Mouse (Mus musculus): ENCODE results near the gene Fgfrl1. TPM values are rescaled to one million over a fixed set of nuclear protein-coding genes. Genes with fewer than 3 reads are reported as not detected.

Fgfrl1 gene
- polyA plus RNA-seq, 1 experiment from 2014 or later = 14.9 TPM

GRCm38 (mm10) chr5:108677605-108678295 lies 14.4 kb upstream of the Fgfrl1 start:
- no peaks in the 10 kb centered on the region for H3K27me3 ChIP-seq (replicated peaks; ENCODE audit: control insufficient read depth, insufficient read depth, low read length)
- H3K9ac ChIP-seq (ENCODE audit: low read depth, low read length) = peak overlapping the region; percentile 18; the same call in 1 of the 2 replicates
- peak overlapping the region; percentile 22 for H3K4me3 ChIP-seq (ENCODE audit: low read depth, low read length)
- H3K4me1 ChIP-seq (replicated peaks; ENCODE audit: control insufficient read depth, insufficient read depth, low read length) = peaks cover 11% of the 10 kb centered on the region
- peak overlapping the region; percentile 66 for H3K4me2 ChIP-seq (replicated peaks; ENCODE audit: low read depth)
- ATAC-seq = peak; percentile 60
- WGBS = 11% methylated on average over 25 of the region's 25 CpGs
- TF ChIP-seq CTCF (IDR thresholded peaks at IDR 0.05; ENCODE audit: low read depth) = peak; percentile 22; the same call in 1 of the 2 replicates
- 0 out of 2 replicates have a peak, but pooled peaks cover 5% of the 10 kb centered on the region for H3K36me3 ChIP-seq (ENCODE audit: control insufficient read depth, insufficient read depth)
- no peaks in the 10 kb centered on the region for H3K9me3 ChIP-seq (ENCODE audit: control insufficient read depth)
- no peak overlapping the region for H3K27ac ChIP-seq (ENCODE audit: low read depth, low read length)

GRCm38 (mm10) chr5:108678296-108678854 lies 13.8 kb upstream of the Fgfrl1 start:
- Histone ChIP-seq H3K36me3 (ENCODE audit: control insufficient read depth, insufficient read depth) (0 out of 2 replicates have a peak, but pooled peaks cover 5% of the 10 kb centered on the region), H3K4me1 (replicated peaks; ENCODE audit: control insufficient read depth, insufficient read depth, low read length) (peaks cover 11% of the 10 kb centered on the region), H3K9ac (ENCODE audit: low read depth, low read length) (no peak overlapping the region), H3K4me2 (replicated peaks; ENCODE audit: low read depth) (no peak overlapping the region), H3K4me3 (ENCODE audit: low read depth, low read length) (no peak overlapping the region), H3K9me3 (ENCODE audit: control insufficient read depth) (no peaks in the 10 kb centered on the region), H3K27ac (ENCODE audit: low read depth, low read length) (no peak overlapping the region), H3K27me3 (replicated peaks; ENCODE audit: control insufficient read depth, insufficient read depth, low read length) (no peaks in the 10 kb centered on the region)
- TF ChIP-seq CTCF (IDR thresholded peaks at IDR 0.05; ENCODE audit: low read depth) = no peak
- WGBS = 92% methylated on average over 6 of the region's 6 CpGs
- ATAC-seq = no peak

DNA sequence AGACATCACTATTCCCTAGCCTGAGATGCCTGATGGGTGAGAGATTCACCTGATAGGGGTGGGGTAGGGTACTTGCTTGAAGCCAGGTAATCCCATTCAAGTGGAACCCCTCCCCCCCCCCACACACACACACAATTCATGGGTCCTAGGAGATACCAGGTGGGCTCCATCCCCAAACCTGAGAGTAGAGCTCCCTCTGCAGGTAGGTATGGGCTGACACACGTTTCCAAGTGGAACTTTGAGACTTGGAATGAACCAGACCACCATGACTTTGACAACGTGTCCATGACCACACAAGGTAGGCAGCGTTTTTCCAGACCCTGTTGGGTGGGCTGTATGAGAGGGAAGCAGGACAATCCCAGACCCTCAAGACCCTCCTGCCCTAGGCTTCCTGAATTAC lies 12.3 kb upstream of the Fgfrl1 start:
- no peak for ATAC-seq
- Histone ChIP-seq H3K9ac (ENCODE audit: low read depth, low read length) (no peak overlapping the region), H3K4me1 (replicated peaks; ENCODE audit: control insufficient read depth, insufficient read depth, low read length) (peaks cover 11% of the 10 kb centered on the region), H3K36me3 (ENCODE audit: control insufficient read depth, insufficient read depth) (no peaks in the 10 kb centered on the region; the same call in 1 of the 2 replicates), H3K9me3 (ENCODE audit: control insufficient read depth) (no peaks in the 10 kb centered on the region), H3K27me3 (replicated peaks; ENCODE audit: control insufficient read depth, insufficient read depth, low read length) (no peaks in the 10 kb centered on the region), H3K4me3 (ENCODE audit: low read depth, low read length) (no peak overlapping the region), H3K4me2 (replicated peaks; ENCODE audit: low read depth) (no peak overlapping the region), H3K27ac (ENCODE audit: low read depth, low read length) (no peak overlapping the region)
- WGBS = 47% methylated on average over 3 of the region's 3 CpGs
- TF ChIP-seq CTCF (IDR thresholded peaks at IDR 0.05; ENCODE audit: low read depth) = peak; percentile 65

- Histone ChIP-seq H3K27me3 (replicated peaks; ENCODE audit: control insufficient read depth, insufficient read depth, low read length) (no peaks in the 10 kb centered on the region), H3K36me3 (ENCODE audit: control insufficient read depth, insufficient read depth) (no peaks in the 10 kb centered on the region; the same call in 1 of the 2 replicates), H3K4me1 (replicated peaks; ENCODE audit: control insufficient read depth, insufficient read depth, low read length) (peaks cover 11% of the 10 kb centered on the region), H3K4me3 (ENCODE audit: low read depth, low read length) (no peak overlapping the region), H3K4me2 (replicated peaks; ENCODE audit: low read depth) (no peak overlapping the region), H3K27ac (ENCODE audit: low read depth, low read length) (no peak overlapping the region), H3K9ac (ENCODE audit: low read depth, low read length) (no peak overlapping the region), H3K9me3 (ENCODE audit: control insufficient read depth) (no peaks in the 10 kb centered on the region)
- ATAC-seq = no peak
- WGBS = 95% methylated on average over 6 of the region's 6 CpGs
- TF ChIP-seq CTCF (IDR thresholded peaks at IDR 0.05; ENCODE audit: low read depth) = no peak
These were observed 11.3 kb upstream of the Fgfrl1 start for GRCm38 (mm10) chr5:108680871-108681270.

DNA sequence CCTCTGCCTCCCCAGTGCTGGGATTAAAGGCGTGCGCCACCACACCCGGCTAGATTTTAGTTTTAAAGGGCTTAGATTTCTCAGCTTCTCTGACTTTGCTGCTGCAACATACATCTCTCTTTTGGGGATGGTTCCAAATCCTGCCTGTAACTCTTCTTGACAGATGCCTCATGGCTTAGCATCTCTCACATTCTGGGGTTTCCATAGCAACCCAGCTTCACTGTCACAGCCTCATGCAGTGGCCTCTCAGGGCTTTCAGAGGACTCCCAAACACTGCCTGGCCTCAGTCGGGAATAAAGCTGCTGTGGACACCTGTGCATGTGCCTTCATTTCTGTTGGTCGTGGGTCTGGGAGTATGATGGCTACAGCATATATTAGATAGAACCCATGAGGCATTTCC lies 3.1 kb upstream of the Fgfrl1 start:
- Histone ChIP-seq H3K4me1 (replicated peaks; ENCODE audit: control insufficient read depth, insufficient read depth, low read length) (peaks cover 4% of the 10 kb centered on the region; the same call in 1 of the 2 replicates), H3K9ac (ENCODE audit: low read depth, low read length) (no peak overlapping the region), H3K36me3 (ENCODE audit: control insufficient read depth, insufficient read depth) (no peaks in the 10 kb centered on the region; the same call in 1 of the 2 replicates), H3K4me3 (ENCODE audit: low read depth, low read length) (no peak overlapping the region), H3K9me3 (ENCODE audit: control insufficient read depth) (no peaks in the 10 kb centered on the region), H3K27ac (ENCODE audit: low read depth, low read length) (no peak overlapping the region), H3K4me2 (replicated peaks; ENCODE audit: low read depth) (no peak overlapping the region), H3K27me3 (replicated peaks; ENCODE audit: control insufficient read depth, insufficient read depth, low read length) (no peaks in the 10 kb centered on the region)
- TF ChIP-seq CTCF (IDR thresholded peaks at IDR 0.05; ENCODE audit: low read depth) = no peak
- ATAC-seq = no peak
- WGBS = 78% methylated on average over 5 of the region's 5 CpGs

DNA sequence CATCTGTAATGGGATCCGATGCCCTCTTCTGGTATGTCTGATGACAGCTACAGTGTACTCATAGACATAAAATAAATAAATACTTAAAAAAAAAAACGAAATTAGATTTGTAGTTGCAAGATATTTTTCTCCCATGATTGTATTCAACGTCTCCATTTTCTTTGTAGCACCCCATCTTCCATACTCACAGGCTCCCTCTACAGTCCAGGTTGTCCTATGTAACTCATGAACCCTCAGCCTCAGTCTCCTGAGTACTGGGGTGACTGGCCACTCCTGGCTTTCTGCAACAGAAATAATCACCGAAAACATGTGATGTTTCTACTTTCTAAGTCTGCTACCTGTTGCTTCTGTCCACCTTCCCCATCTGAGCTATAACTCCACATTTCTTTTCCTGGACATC lies 1.0 kb upstream of the Fgfrl1 start:
- H3K4me2 ChIP-seq (replicated peaks; ENCODE audit: low read depth) = no peak overlapping the region
- H3K9ac ChIP-seq (ENCODE audit: low read depth, low read length) = no peak overlapping the region
- H3K9me3 ChIP-seq (ENCODE audit: control insufficient read depth) = no peaks in the 10 kb centered on the region
- 73% methylated on average over 4 of the region's 4 CpGs for WGBS
- peaks cover 4% of the 10 kb centered on the region; the same call in 1 of the 2 replicates for H3K4me1 ChIP-seq (replicated peaks; ENCODE audit: control insufficient read depth, insufficient read depth, low read length)
- H3K4me3 ChIP-seq (ENCODE audit: low read depth, low read length) = no peak overlapping the region
- no peak overlapping the region for H3K27ac ChIP-seq (ENCODE audit: low read depth, low read length)
- no peaks in the 10 kb centered on the region for H3K27me3 ChIP-seq (replicated peaks; ENCODE audit: control insufficient read depth, insufficient read depth, low read length)
- peak; percentile 52 for TF ChIP-seq CTCF (IDR thresholded peaks at IDR 0.05; ENCODE audit: low read depth)
- no peak for ATAC-seq
- H3K36me3 ChIP-seq (ENCODE audit: control insufficient read depth, insufficient read depth) = no peaks in the 10 kb centered on the region
